Mouse (Mus musculus) gastrocnemius, adult 8-10 months (tissue): Measurements from ENCODE around the gene Zc3hc1. TPM values are rescaled to one million over a fixed set of nuclear protein-coding genes. Genes with fewer than 3 reads are reported as not detected.

ENCODE experiments used
- DNase-seq, 2 experiments: peaks; one replicate each; pipeline ENCODE4 v3.0.0; 2022; ENCODE audit warnings: low spot score in 2 of 2
- total RNA-seq, 4 experiments: library from RNA; stranded (reverse); gene quantifications; 2 replicates each; pipeline ENCODE4 v1.2.4; 2022

Gene Zc3hc1
- total RNA-seq, 4 experiments from 2014 or later = 17.6 to 20.2 (median 19.3) TPM

DNA sequence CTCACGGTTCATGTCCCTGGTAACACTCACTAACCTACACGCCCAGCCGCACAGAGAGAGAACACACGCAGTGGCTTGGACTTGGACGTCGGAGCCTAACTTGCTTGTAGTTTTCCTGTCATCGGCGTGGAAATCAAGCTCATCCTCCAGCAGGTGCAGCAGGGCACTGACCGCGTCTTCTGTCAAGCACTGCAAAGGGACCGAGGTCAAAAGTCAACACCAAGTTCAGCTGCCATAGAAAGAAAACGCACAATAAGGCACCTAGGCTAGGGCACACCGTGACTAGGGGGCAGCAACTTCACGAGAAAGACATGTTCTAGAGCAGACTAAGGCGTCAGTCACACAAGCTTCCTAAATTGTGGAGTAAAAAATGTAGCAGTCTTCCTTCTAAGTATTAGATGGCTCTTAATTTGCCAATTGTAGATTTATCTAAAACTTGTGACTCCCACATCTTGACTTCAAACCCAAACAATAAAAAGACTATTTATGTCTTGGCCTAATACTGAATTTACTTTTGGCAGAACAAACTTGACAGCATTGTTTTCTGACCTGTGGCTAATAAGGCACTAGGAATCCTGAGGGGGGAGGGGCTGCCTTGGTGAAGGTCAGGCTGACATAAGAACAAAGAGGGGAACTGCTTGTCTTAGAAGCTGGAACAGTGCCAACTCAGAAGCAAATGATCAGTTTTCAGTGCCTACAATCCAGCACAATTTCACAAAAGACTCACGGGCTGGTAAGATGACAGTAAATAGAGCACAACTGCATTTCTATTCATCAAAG lies 15.9 kb downstream of the Zc3hc1 start:
- DNase-seq = no peak

DNA sequence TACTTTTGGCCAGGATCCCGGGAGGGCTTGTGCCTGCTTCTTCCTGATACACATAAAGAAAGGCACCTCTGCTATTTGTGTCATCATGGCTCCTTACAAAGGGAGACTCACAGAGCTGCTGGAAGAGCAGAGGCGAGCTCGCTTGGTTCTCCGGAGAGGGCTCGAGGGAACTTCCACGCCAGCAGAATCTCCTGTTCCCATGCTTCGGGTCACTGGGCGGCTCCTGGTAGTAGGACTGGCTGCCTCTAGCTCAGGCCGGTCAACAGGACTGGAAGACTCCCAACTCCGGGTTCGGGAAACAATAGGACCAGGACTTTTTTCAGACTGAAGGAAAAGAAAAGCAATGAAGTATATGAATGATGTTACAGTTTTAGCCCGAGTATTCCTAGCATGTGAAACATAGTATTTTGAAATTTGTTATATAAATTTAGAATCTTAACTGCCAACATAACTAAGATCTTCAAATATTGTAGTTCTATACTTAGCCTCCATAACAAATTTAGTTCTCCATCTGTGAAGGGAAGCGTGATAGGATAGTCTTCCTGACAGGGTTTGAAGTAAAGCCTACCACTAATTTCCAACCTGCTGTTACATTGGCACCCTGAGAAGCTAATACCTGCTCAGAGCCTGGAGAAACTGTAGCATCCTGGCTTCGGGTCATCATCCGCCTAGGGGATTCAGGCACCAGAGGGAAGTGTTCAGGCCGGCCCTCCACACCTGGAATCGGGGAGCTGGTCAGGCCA lies 18.0 kb downstream of the Zc3hc1 start:
- DNase-seq = no peak

DNA sequence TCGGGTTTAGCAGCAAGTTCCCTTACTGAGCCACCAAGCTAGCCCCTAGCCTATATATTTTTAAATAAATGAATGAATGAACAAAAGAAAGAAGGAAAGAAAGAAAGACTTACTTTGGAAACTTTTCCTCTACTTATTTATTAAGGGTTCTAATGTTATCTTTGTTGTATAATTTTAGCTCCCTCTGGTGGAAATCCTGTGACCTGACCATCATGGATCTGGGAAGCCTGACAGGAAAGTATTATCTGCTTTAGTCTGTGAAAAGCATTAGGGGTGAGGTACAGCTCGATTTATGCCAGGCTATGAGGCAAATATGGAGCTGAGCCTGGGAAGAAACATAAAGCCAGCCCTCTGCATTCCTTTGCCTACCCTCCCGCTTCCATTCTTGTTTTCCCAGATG lies 21.5 kb downstream of the Zc3hc1 start:
- no peak for DNase-seq

DNA sequence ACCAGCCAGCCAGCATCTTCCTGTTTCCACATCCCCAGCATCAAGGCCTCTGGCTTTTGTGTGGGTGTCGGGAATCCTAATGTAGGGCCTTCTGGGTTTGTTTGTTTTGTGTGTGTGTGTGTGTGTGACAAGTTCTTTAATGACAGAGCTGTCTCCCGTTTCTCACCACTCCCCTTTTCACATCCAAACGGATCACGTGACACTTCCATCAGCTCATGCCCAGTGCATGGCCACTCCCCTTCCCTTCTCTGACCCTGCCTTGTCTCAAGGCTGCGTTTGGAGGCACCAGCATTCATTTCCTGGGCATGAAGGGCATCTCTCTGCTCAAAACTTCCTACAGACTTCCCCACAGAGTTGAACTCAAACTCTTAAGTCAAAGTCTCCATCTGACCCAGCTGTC lies 27.0 kb downstream of the Zc3hc1 start:
- DNase-seq = no peak

GRCm38 (mm10) chr6:30359762-30360509 lies 30.9 kb downstream of the Zc3hc1 start:
- DNase-seq = peak; percentile 73 to 84

DNA sequence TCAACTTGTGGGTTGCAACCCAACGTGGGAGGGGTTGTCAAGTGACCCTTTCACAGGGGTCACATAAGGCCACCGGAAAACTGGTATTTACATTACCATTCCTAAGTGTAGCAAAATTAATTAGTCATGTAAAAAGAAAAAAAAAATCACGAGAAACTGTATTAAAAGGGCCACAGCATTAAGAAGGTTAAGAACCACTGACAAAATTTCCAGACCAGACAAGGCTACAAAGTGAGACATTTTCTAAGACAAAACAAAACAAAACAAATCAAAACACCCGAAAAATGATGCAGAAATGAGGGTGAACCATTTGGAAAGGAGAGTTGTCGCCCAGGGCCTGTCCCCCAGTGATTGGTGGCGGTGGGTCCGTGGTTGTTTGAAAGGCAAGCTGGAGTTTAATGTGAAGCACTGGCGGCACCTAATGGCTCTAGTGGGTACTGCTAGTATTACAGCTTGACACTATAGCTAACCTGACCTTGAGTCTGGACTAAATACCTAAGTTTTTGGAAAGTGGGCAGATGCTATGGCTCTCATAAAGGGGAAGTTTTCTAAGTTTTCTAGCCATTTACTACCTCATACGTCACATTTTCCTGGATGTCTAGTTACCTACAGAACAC lies 33.2 kb downstream of the Zc3hc1 start:
- DNase-seq = peak; percentile 77 to 79

GRCm38 (mm10) chr6:30356680-30357079 lies 34.1 kb downstream of the Zc3hc1 start:
- peak in 1 of 2 experiments; percentile 33 for DNase-seq

DNA sequence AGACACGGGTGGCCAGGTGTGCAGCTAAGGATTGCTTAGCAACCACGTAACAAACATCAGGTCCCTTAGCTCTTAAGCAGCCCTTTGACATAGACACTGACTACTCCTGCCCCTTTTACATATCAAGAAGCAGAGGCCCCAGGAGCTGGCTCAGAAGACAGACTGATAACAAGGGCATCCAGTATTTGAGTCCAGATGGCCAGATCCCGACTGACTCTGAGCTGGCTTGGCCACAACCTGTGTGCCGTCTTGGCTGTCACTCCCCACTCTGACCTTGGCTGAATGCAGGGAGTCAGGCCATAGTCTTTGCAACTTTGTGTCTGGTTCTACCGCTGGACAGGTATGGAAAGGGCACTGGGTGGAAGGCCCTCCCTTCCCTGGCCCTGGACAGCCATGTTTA lies 34.7 kb downstream of the Zc3hc1 start:
- no peak for DNase-seq

DNA sequence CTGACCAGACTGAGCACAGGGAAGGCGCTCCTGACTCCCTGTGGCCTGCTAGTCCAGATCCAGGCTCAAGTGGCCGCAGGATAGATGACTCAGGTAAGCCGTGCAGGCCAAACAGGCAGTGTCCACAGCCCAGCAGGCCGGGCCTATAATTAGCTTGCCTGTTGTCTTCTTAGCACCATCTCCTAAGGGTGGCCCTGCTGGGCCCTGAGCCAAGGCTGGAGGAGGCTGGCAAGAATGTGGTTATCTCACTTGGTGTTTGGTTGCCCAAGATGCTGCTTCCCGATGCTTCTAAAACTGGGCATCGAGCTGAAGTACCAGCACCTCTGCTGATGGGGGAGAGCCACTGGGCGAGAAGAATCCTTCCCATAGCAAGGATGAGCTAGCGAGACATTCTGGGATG lies 35.1 kb downstream of the Zc3hc1 start:
- peak; percentile 40 to 81 for DNase-seq

GRCm38 (mm10) chr6:30354760-30355159 lies 36.1 kb downstream of the Zc3hc1 start:
- DNase-seq = no peak

GRCm38 (mm10) chr6:30353661-30354060 lies 37.2 kb downstream of the Zc3hc1 start:
- DNase-seq = no peak

DNA sequence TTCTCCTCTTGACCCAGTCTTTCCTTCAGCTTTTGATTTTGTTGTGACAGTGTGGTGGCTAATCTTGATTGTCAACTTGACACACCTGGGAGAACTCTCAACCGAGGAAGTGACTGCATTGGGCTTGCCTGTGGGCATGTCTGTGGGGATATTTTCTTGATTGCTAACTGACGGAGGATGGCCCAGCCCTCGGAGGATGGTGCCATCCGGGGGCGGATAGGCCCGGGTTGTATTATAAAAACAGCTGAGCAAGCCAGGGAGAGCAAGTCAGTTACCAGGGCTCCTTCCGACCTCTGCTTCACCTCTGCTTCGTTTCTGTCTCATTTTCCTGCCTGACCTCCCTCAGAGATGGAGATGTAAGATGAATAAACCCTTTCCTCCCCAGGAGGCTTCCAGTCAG lies 38.1 kb downstream of the Zc3hc1 start:
- no peak for DNase-seq

DNA sequence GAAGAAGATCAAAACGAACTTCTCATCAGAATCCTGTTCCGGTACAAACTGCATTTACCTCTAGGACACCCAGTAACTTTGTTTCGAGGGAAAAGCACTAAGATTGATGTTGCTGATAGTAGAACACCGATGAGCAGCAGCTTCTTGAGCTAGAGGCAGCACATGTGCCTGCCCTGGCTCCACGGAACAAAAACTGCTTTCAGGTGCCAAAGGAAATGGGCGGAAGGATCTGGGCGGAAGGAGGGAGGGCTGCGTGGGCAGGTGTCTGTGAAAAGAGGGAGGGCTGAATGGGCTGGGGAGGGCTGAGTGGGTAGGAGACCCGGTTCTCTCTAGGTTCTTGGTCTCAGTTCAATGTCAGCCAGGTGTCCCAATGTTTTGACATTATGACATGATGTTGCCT lies 39.5 kb downstream of the Zc3hc1 start:
- no peak for DNase-seq

DNA sequence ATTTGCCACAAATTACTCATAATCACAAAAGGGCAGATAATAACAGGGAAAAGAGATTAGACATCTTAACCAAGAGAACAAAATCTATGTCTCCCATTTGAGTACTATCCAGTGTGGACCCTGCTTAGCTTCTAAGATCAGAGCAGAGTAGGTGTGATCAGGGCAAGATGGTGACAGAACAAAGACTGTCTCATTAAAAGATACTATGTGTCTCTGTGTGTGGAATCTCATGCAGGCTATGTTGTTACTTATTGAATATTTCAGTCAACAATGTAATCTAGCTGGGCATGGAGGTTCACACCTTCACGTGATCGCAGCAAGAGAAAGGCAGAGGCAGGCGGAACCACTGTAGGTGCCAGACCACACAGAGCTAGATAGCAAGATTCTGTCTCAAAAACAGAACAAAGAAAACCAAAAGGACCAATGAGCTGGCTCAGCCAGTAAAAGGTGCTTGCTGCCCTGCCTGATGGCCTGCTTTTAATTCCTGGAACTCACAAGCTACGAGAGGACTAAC lies 43.5 kb downstream of the Zc3hc1 start:
- DNase-seq = no peak

DNA sequence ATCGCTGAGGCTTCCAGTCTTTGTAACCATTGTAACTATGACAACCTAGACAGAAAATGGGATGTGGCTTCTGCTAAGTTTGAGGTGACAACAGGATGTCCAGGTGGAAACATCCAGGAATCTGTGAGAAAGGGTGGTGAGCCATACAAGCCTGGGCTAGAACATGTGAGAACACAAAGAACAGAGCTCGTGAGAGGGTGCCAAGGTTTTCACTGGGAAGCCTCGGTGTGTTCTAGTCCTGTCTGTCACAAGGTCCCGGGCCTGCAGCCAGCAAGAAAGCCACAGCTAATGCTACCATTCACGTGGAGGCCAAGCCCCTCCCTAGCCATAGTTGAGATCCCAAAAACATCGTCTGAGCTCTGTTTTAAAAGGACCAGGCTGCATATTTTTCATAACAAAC lies 44.1 kb downstream of the Zc3hc1 start:
- no peak for DNase-seq

DNA sequence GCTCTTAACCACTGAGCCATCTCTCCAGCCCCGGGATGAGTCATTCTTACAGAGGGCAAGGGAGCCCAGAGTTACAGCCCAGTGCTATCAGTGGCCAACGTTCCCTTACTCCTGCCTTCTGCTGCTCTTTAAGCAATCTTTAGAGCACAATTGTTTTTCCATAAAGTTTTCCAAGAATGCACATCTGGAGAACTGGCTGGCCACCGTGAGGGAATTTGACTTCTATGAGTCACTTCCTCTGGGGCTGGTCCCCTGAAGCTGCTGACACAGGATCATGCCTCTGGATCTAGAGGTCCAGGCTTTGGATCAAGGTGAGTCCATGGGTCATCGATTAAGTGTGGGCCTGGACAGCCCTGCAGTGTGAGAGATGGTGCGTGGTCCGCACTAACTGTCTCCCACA lies 46.8 kb downstream of the Zc3hc1 start:
- peak in 1 of 2 experiments; percentile 24 for DNase-seq

GRCm38 (mm10) chr6:30340231-30340873 lies 50.5 kb downstream of the Zc3hc1 start:
- no peak for DNase-seq

- DNase-seq = peak in 1 of 2 experiments; percentile 45
These were observed 53.9 kb downstream of the Zc3hc1 start for GRCm38 (mm10) chr6:30336912-30337311.

DNA sequence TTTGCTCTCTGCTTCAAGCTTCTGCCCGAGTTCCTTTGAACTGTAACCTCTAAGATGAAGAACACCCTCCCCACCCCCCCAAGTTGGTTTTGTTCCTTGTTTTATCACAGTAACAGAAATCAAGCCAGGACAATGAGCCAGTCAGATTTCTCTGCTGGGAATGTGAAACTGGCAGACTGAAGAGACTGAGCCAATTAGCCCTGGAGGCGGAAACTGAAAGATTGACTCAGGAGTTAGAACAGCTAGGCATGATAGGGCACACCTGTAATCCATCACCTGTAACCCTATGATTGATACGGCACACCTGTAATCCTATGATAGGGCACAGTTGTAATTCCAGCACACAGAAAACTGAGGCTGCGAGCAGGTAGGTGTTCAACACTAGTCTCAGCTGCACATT lies 58.6 kb downstream of the Zc3hc1 start:
- DNase-seq = no peak

DNA sequence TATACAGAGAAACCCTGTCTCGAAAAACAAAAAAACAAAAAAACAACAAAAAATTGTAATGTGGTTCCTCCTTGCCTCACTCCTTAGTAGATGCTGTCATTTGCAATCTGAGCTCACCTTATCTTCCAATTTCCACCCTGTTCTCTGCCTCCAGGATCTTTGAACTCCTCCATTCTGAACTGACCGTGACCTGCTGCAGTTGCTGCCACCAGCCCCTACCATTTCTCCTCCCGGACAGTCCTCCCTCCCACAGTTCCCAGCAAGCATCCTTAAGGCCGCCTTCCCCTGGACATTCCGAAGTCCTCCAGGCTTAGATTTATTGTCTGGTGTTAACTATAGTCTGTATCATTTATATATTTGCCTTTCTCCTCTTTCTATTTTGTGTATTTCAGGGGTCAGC lies 60.1 kb downstream of the Zc3hc1 start:
- no peak for DNase-seq

DNA sequence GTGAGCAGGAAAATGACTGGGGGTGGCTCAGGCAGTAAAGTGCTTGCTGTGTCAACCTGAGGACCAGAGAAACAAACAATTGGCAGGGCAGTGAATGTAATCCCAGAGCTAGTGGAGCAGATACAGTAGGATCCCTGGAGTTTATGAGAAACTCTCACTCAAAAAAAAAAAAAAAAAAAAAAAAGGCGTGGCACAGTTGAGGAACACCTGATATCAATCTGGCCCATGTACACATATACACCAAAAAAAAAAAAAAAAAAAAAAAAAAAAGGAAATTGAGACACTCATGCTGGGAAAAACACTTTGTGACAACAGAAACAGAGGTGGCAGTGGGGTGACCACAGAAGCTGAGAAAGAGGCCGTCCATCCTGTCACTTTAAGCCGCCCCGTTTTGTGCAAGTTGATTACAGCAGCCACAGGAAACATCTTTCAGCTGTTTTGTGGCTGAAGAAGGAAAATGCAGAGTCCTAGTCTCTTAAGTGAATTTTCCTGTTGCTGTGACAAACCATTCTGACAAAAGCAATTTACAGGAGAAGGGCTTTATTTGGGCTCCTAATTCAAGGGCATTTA lies 64.8 kb downstream of the Zc3hc1 start:
- DNase-seq = no peak
